In the genomic region with DNA sequence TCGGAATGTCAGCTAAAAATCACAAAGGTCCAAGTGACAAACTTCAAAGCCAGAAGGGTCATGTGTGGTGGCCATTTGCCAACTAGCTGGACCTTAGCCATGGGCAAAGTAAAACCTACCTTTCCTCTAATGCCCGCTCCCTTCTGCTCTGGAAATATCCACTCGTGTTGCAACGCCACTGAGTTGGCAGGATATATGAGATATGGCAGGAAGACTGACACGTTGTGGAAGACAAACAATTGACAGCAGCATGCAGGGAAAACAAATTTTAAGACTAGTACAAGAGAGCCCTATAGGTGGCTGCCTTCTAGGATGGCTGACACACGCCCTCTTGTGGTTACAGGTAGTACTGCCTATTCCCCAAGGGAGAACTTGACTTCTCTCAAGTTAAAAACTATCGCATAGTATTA, we compare ENCODE assay signal across 8 mouse cellular contexts. TPM values are rescaled to one million over a fixed set of nuclear protein-coding genes. Genes with fewer than 3 reads are reported as not detected.
DNase-seq lines count a peak whose midpoint lies in the region; ATAC-seq and TF ChIP-seq lines count a peak whose summit lies in the region.
"Had no signal": no experiment of that assay in that cellular context is flagged by ENCODE, and none has a peak within 500 bp of the region (broad histone marks: within the 10 kb centered on the region; RNA-seq: fewer than 3 reads in every experiment).

No protein-coding gene starts in this region.

- peaks cover 59% of the 10 kb centered on the region for H3K9me3 ChIP-seq in G1E (replicated peaks)
- H3K9me3 ChIP-seq in embryonic facial prominence, embryonic 10.5 days = no peaks in the 10 kb centered on the region

- no peaks in the 10 kb centered on the region for H3K4me1 ChIP-seq in G1E (ENCODE audit: insufficient read depth, low read depth, low read length)
- peaks cover 5% of the 10 kb centered on the region; the same call in 1 of the 2 replicates for H3K4me1 ChIP-seq in embryonic facial prominence, embryonic 10.5 days

- no peaks in the 10 kb centered on the region for H3K36me3 ChIP-seq in G1E (replicated peaks)
- H3K36me3 ChIP-seq in embryonic facial prominence, embryonic 10.5 days (replicated peaks) = no peaks in the 10 kb centered on the region

- no peaks in the 10 kb centered on the region for H3K27me3 ChIP-seq in G1E (ENCODE audit: insufficient read depth, low read length)
- no peaks in the 10 kb centered on the region; the same call in 1 of the 2 replicates for H3K27me3 ChIP-seq in embryonic facial prominence, embryonic 10.5 days (replicated peaks; ENCODE audit: low read depth, poor library complexity, severe bottlenecking)

- 49% methylated on average over 7 of the region's 7 CpGs for WGBS in embryonic facial prominence, embryonic 10.5 days
- 21% methylated on average over 7 of the region's 7 CpGs for WGBS in large intestine, adult 2 months

- 0 out of 2 replicates have a peak, but pooled peaks have one; percentile 15 for TF ChIP-seq CTCF in G1E (IDR thresholded peaks at IDR 0.05; ENCODE audit: low read depth, low read length)

- no peak for DNase-seq in G1E (ENCODE audit: low spot score)
- DNase-seq in adrenal gland, adult (ENCODE audit: inconsistent age in 2 of 2, low spot score in 1 of 2) = peak; percentile 54 to 88
- peak; percentile 61 for DNase-seq in embryonic facial prominence, embryonic 10.5 days (ENCODE audit: low spot score)
- peak; percentile 76 for DNase-seq in heart, postnatal 4 days
- peak; percentile 18 for DNase-seq in large intestine, adult 2 months (ENCODE audit: low read depth, low spot score)
- peak; percentile 76 for DNase-seq in lung, postnatal 14 days
- peak; percentile 55 for DNase-seq in right cerebral cortex, adult 18-20 months

- no peak overlapping the region for H3K27ac ChIP-seq in embryonic facial prominence, embryonic 10.5 days (replicated peaks)

- no peak overlapping the region for H3K4me3 ChIP-seq in G1E (ENCODE audit: low read depth, low read length)
- no peak overlapping the region for H3K4me3 ChIP-seq in embryonic facial prominence, embryonic 10.5 days

- ATAC-seq in G1E (ENCODE audit: extremely low read depth, insufficient number of reproducible peaks, low FRiP score, poor library complexity, severe bottlenecking) = no peak

RNA-seq across cellular contexts. Expression of gene Mepe, which starts 8.1 kb away (rescaled TPM):
- total RNA-seq in G1E (2014; fragmentation: Nextera tagmentation) (not detected in 2 replicates), G1E (2017) (0.06 TPM in 1 of 2 replicates, not detected in the other)
- polyA plus RNA-seq in G1E (2012) = not detected in 2 replicates
- not detected in 2 replicates for polyA plus RNA-seq in embryonic facial prominence, embryonic 10.5 days (2016; fragmentation: Nextera tagmentation; extraction: Ambion mirVana)
- total RNA-seq in heart, postnatal 4 days (2021) = not detected
- not detected in 2 replicates for polyA plus RNA-seq in large intestine, adult 2 months (2012; rRNA removed)
- total RNA-seq: layer of hippocampus, adult 8-10 months had no signal

RNA-seq across cellular contexts. Expression of gene Ibsp, which starts 34.3 kb away (rescaled TPM):
- total RNA-seq in G1E (2014; fragmentation: Nextera tagmentation) (not detected in 2 replicates), G1E (2017) (0.16 TPM in 1 of 2 replicates, not detected in the other)
- polyA plus RNA-seq in G1E (2012) = not detected in 2 replicates
- polyA plus RNA-seq in embryonic facial prominence, embryonic 10.5 days (2016; fragmentation: Nextera tagmentation; extraction: Ambion mirVana) = 0.20 and 0.28 TPM in 2 replicates
- not detected for total RNA-seq in heart, postnatal 4 days (2021)
- polyA plus RNA-seq in large intestine, adult 2 months (2012; rRNA removed) = 0.07 TPM in 1 of 2 replicates, not detected in the other
